Mouse (Mus musculus) spleen, postnatal 36 days (tissue): ENCODE measurements around the gene 2310022A10Rik.

ENCODE experiments used
- DNase-seq, 2 experiments: peaks; one replicate each; pipeline ENCODE4 v3.0.0; 2022; ENCODE audit warnings: low spot score in 2 of 2, mixed read lengths in 1 of 2

2310022A10Rik gene

DNA sequence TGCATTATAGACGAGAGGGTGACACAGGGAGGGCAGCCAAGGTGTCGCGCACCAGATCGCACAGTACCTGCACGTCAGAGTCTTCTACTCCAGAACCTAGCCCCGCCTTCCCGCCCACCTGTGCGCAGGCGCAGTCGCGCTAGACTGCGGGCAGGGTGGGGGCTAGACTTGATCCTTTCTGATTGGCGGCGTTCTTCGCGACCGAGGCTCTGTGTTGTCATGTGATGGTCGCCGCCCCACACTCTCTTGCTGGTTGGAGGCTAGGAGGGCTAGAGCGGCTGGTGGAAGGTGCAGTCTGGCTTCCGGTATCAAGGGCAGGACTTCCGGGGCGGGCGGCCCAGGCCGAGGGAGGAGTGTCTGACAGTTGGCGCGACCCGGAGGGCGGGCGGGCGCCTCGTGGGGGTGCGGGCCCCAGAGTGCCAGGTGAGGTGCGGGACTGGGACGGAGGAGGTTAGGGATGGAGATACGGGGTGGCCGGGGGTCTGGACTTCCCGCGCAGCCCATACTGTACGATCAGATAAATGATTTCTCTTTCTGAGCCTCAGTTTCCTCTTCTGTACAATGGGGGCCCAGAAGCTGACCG lies at the start of gene 2310022A10Rik, which contains the start of gene Pld3:
TSS of gene 2310022A10Rik (plus strand) at position 303 of the 583 bp plus-strand sequence.
TSS of gene Pld3 (minus strand) at position 288 of the 583 bp plus-strand sequence.
- DNase-seq, result peak; percentile 98

DNA sequence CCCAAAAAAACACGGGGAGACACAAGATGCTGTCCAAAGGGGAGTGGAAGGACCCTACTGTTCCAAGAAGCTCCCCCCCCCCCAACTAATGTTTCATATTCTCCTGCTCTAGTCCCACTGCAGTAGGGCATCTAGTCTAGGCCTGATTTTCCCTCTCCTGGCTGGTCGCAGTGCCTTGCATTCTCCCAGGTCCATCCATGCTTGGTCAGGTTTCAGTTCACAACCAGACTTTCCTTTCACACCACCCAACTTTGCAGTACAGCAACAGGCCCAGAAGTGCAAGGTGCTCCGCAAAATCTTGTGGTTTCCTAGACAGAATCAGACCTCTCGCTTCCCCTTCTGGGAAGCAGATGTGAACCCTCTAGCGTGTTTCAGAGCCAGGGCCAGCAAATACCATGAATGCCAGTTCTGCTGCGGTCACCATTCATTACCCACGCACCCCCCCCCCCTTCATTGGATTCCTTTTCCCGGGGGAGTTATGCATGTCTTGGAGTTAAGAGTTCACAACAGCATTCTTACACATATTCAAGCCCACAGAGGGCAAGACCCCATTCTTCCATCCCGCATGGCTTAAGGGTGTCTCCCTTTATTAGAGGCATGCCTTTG lies 46.2 kb upstream of the 2310022A10Rik start:
- DNase-seq, result peak; percentile 38 to 39

DNA sequence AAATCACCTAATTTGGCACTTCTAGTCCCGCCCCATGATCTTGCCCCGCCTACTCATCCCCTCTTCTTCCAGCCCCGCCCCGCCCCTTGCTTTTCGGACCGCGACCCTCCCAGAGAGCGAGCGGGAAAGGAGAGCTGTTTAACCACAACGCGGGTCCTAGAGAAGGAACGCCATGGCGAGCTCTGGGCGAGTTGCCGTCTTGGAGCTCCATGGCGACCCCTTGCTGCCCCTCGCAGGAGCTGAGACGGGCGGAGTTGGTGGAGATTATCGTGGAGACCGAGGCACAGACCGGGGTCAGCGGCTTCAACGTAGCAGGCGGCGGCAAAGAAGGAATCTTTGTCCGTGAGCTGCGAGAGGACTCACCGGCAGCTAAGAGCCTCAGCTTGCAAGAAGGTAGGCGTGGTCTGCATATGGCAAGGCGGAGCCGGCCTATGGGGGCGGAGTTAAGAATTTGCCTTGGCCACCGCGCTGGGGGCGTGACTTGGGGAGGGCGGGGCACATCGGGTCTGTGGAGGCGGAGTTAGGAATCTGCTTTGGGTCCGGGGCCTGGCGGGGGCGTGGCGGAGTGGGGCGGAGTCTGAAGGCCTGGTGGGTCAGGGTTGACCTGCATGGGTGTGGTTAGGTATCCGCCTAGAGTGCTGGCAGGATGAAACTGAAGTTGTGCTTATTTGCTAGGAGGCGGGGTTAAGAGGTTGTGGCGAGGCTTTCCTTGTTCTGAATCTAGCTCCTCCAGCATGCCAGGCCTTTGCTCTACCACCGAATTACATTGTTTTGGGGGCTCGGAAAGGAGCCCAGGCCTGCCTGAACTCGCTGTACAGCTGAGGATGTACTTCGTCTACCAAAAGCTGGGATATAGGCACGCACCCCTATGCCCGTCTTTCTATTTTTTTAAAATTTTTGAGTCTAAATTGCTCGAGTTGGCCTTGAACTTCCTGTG lies 45.1 kb upstream of the 2310022A10Rik start:
- DNase-seq, result peak; percentile 99

DNA sequence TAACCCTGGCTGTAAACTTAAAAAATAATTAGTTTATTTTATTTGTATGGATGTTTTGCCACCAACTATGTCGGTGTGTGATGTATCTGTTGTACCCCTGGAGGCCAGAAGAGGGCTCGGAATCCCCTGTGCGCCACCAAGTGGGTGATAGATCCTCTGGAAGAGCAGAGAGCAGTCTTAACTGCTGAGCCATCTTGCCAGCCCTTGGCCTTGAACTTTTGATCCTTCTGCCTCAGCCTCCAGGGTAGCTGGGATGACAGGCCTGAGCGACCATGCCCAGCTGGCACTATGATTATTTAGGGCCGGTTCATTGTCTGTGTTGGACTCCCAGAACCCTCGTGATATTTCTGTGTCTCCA lies 44.4 kb upstream of the 2310022A10Rik start:
- peak; percentile 68 to 80 for DNase-seq

DNA sequence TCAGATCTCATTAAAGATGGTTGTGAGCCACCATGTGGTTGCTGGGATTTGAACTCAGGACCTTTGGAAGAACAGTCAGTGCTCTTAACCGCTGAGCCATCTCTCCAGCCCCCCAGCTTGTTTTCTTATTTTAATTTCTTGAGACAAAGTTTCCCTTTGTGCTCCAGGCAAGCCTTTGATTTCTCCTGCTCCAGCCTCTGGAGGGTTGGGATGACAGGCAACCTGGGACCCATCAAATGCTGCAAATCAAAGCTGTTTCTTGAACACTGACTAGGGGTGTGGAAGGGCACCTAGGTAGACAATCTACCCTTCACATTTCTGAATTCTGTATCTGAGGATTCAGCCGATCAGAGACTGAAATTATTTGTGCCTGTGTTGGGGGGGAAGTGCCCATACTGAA lies 42.2 kb upstream of the 2310022A10Rik start:
- DNase-seq, result no peak

DNA sequence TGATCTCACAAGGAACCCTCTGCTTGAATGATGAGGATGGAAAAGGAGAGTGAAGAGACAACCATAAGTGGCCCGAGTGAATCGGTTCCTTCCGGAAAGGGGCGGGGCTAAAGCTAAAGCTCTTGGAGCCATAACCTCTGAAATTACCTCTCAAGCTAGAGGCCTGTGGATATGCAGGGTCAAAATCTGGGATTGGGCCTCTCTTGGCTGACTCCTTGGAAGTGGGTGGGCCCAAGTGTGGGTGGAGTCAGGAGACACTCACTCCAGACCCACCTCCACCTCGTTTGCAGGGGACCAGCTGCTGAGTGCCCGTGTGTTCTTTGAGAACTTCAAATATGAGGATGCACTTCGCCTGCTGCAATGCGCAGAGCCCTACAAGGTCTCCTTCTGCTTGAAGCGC lies 38.1 kb upstream of the 2310022A10Rik start:
- DNase-seq, result no peak

DNA sequence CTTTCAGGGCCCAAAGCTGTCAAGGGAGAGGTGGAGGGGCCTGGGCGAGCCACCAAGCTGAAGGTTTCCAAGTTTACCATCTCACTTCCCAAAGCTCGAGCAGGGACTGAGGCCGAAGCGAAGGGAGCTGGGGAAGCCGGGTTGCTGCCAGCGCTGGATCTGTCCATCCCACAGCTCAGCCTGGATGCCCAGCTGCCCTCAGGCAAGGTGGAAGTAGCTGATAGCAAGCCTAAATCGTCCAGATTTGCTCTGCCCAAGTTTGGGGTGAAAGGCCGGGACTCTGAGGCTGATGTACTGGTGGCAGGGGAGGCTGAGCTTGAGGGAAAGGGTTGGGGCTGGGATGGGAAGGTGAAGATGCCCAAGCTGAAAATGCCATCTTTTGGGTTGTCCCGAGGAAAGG lies 34.7 kb upstream of the 2310022A10Rik start:
- DNase-seq, result no peak

DNA sequence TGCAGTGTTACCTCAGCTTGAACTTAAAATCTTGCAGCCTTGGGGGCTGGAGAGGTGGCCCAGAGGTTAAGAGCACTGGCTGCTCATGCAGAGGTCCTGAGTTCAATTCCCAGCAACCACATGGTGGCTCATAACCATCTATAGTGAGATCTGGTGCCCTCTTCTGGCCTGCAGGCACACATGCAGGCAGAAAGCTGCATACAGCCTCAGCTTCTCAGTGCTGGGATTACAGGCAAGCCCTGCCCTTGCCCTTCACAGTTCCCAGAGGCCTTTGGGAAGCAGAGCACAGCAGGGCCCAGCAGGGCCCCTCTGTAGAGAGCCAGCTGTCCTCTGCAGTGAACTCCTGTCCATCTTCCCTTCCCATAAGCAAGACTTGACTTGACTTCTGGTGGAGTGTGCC lies 32.9 kb upstream of the 2310022A10Rik start:
- no peak for DNase-seq

DNA sequence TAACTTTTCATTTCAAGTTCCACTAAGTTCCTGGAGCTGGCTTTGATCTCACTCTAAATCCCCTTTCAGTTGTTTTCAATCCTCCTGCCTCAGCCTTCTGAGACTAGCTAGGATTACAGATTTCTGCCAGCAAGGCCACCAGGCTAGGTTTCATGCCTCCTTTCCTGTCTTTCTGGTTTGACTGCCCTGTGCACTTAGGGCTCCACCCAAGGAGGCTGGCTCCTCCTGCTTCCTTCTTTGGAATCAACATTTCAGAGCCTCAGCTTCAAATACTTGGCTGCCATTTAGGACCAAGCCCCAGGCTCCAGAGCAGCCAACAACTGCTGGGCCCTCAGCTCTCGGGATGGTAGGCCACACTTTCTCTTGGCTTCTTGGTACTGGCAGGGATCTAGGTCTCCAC lies 32.4 kb upstream of the 2310022A10Rik start:
- DNase-seq, result no peak

DNA sequence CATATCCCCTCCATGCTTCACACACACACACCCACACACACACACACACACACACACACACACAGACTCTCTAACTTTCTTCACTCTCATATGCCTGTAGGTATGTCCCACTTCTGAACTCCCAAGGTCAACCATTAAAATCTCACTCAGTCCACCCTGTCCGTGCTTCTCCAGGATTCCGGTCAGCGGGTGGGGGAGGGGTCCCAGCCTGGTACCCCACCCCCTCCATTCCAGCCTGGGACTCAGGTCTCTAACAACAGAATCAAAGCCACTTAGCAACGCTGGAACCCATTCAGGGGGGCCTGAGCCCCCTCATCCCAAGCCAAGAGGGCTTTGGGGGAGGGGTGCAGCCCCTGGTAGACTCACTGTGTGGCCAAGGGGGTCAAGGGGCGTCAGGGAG lies 30.1 kb upstream of the 2310022A10Rik start, which contains the start of gene Hipk4:
TSS of gene Hipk4 (plus strand) at position 301 of the 400 bp plus-strand sequence.
- DNase-seq, result no peak

DNA sequence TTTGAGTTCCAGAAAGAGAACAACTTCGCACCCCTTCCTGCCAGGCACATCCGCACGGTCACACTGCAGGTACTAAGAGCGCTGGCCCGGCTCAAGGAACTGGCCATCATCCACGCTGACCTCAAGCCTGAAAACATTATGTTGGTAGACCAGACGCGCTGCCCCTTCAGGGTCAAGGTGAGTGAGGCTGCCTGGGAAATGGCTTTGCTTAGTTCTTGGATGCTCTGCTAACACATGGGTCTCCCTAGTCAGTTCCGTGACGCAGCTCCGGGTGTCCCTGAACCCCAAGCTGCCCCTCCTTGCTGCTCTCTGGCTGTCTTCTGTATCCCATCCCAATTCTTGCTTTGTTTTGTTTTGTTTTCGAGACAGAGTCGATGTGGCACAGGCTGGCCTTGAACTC lies 29.2 kb upstream of the 2310022A10Rik start:
- no peak for DNase-seq

DNA sequence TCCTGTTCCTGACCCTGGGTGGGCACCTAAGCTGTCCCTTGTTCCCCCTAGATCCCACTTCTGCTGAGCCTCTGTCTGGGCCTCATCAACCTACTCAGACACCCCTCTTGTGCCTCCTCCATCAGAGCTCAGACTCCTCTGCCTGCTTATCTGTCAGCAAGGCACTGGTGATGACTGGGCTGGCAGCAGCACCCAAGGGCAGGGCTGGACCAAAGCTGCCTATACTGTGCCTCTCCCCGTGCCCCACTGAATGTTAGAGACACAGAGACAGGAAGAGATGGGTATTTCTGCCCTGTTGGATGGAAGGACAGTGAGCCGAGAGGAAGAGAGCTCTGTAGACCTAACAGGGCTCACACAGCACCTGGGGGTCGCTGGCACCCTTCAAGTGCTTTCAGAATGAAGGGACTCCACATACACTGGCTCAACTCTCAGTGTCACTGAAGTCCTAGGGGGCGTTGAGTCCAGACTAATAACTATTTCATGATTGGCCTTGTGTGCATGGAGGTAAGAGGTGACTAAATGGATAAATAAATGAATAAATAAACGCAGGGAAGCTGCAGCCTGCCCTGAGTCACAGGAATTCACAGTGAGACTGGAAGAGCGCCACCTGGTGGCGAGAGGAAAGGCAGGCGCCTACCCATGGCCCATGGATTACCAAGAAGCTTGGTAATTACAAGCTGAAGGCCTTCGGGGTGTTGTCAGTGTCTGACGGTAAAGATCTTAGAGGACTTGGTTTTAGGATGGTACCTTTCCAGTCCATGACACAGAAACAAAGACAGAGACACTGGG lies 26.8 kb upstream of the 2310022A10Rik start:
- DNase-seq, result peak; percentile 56 to 73

DNA sequence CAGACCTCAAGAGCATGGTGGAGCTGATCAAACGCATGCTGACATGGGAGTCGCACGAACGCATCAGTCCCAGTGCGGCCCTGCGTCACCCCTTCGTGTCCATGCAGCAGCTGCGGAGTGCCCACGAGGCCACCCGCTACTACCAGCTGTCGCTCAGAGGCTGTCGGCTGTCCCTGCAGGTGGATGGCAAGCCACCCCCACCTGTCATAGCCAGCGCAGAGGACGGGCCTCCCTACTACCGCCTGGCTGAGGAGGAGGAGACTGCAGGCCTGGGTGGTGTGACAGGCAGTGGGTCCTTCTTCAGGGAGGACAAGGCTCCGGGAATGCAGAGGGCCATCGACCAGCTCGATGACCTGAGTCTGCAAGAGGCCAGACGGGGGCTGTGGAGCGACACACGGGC lies 24.0 kb upstream of the 2310022A10Rik start:
- DNase-seq, result no peak

DNA sequence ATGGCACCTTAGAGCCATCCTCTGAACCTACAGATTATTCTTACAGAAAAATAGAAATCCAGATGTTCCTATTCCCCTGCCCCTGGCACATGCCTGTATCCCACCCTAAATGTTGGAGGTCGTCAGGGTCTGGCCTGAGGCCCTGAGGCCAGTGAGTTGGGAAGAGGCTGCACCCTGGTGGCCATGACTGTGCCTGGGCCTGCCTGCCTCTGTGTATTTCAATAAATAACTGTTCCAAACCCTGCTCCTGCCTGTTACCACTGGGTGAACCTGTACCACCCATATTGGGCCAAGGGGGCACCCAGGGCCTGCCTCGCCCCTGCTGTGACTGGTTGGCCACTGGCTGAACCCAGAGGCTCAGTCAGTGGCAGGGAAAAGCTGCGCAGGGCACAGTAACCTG lies 22.1 kb upstream of the 2310022A10Rik start:
- no peak for DNase-seq

DNA sequence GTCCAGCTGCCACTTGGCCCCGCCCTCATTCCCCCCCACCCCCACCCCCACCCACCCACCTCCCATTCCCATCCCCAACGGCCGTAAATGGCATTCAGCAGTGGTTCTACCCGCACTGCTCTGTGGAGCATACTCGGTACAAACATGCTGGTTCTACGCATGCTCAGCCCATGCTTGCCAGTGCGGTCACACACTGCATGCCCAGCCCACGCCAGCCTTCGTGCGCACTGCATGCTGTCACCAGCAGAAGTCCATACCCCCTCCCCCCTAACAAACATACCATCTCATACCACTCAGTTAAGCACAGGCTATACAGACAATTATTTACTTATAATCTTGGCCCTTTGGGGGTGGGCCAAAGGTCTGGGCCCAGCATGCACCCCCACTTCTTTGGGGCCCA lies 21.3 kb upstream of the 2310022A10Rik start:
- DNase-seq, result no peak

DNA sequence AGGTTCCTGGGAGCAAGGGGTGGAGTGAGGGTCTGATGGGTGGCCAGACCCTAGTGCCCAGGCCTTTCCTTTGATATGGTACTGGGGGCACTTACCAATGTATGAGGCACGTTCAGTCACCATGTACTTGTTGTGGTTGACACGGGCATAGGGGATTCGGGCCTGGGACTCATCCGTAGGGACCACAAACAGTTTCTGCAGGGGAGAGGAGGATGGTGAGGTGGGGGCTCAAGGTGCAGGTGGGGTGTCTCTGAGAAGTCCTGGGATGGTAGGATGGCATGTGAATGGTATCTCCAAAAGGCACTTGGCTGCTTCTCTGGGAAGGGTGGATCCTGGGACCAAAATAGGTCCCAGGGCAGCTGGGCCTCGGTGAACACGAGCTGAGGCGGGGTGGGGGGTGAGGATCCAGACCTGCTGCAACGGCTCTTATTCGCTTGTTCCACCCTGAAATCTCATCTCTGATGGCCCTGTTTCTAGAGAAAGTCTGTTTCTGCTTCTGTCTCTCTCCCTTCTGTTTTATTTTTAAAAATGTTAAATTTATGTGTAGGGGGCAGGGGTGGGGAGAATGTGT lies 20.5 kb upstream of the 2310022A10Rik start:
- DNase-seq, result no peak

DNA sequence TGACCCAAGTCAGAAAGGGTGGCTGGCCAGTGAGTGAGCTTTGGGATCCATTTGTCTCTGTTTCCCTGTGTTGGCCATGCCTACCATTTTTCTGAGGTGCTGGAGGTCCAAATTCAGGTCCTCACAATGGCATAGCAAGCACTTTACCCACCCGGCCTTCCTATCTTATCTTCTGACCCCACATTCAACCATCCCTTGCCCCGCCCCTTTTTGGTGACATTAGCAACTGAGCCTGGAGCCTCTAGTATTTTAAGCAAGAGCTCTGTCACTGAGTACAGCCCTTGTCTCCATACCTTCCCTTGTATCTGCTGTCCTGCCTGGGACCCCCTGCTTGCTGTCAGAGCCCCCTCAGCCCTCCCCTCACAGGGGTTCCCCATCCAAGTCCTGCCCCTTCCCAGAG lies 17.6 kb upstream of the 2310022A10Rik start:
- peak; percentile 30 to 66 for DNase-seq

DNA sequence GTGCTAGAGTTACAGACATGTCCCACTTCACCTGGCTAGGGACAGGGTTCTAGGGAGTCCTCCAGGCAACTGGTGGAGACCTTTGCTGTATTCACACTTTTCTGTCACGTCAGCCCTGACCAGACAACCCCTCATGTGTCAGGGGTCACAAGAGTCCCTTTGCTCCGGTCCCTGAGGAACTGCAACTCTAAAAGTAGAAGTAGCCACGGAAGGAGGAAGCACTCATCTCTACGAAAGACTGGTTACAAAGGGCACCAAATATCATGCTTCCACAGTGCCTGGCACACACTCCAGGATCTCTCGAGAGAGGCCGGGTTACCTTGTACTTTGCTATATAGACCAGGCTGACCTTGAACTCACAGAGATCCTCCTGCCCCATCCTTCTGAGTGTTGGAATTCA lies 16.4 kb upstream of the 2310022A10Rik start:
- DNase-seq, result peak; percentile 16 to 21

DNA sequence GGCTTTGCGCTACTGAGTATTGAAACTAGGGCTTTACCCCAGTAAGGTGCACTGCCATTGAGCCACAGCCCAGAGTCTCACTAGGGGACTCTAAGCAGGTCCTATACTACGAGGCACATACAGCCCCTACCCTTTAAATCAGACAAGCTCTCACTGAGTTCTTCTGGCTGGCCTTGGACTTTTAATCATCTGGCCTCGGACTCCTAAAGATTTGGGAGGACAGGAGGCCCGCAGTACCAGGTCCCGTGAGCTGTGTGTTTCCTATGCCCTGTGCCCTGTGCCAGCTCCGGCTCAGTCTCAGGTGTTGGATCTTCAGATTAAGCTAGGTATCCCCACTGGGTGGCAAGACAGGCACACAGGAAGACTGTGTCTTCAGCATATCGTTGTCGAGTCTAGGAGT lies 15.0 kb upstream of the 2310022A10Rik start:
- DNase-seq, result no peak

DNA sequence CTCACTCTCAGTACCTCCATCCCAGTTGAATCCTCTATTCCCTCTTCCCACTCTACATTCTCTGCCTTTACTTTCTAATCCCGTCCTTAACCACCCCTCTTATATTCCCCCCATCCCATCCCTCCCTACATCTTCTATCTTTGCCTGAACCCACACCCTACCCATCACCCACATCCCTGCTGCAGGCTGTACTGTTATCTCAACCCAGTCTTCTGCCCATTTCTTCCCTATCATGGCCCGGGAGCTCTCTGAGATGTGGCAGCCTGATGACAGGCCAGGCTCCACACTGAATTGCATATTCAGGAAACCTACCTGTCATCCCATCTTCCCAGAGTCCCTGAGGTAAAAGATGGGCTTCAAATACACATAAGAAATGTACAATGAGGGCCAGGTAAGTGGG lies 14.2 kb upstream of the 2310022A10Rik start:
- no peak for DNase-seq

DNA sequence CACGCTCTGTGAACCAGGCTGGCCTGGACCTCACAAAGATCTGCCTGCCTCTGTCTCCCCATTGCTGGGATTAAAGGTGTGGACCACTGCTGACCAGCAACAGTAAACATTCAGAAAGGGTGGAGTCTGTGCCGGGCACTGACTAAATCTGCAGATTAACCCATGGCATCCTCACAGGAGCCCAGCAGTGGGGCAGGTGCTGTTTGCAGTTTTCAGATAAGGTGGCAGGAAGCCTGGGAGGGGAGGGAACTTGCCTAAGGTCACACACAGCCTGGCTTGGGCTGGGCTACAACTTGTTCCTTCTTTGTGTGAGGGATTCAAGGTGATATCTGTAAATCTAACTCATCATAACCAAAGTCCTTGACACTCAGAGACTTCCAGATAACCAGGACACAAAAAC lies 12.5 kb upstream of the 2310022A10Rik start:
- peak; percentile 29 to 52 for DNase-seq
